Mouse (Mus musculus) liver, postnatal 0 days (tissue): ENCODE measurements around the gene Gdf9. TPM values are rescaled to one million over a fixed set of nuclear protein-coding genes. Genes with fewer than 3 reads are reported as not detected.
A peak's percentile ranks its signal among the peaks of the same experiment; 100 is the strongest.

Experiments
- ATAC-seq: fragments of 200-750 bp; cut with Nextera tagmentation; 2 replicates; pipeline ENCODE4 v1.8.0; 2017; ENCODE audit warnings: mild to moderate bottlenecking, moderate library complexity
- DNase-seq: peaks from one replicate; pipeline ENCODE4 v3.0.0-alpha.2; 2016
- H3K27ac ChIP-seq: fragments of 300-500 bp; sonication (generic); 2 replicates; pipeline ENCODE4 v1.5.1; 2014; ENCODE audit warnings: antibody characterized with exemption, moderate library complexity, mild to moderate bottlenecking, low read depth
- H3K27me3 ChIP-seq: fragments of 300-500 bp; sonication (generic); 2 replicates; pipeline ENCODE4 v1.6.1; 2014; ENCODE audit warnings: low read length, control low read depth, mixed read lengths; ENCODE audit not compliant: insufficient read depth
- H3K36me3 ChIP-seq: fragments of 300-500 bp; sonication (generic); replicated peaks from 2 replicates; pipeline ENCODE4 v1.6.1; 2014; ENCODE audit warnings: mild to moderate bottlenecking, control low read depth, low read length, moderate library complexity, mixed read lengths; ENCODE audit not compliant: insufficient read depth
- H3K4me1 ChIP-seq: fragments of 300-500 bp; sonication (generic); 2 replicates; pipeline ENCODE4 v1.6.1; 2014; ENCODE audit warnings: antibody characterized with exemption, mild to moderate bottlenecking, control low read depth; ENCODE audit not compliant: insufficient read depth
- H3K4me2 ChIP-seq: fragments of 300-500 bp; sonication (generic); 2 replicates; pipeline ENCODE4 v1.6.1; 2014; ENCODE audit warnings: low read depth, mild to moderate bottlenecking, low read length, moderate library complexity, mixed read lengths
- H3K4me3 ChIP-seq: fragments of 300-500 bp; sonication (generic); 2 replicates; pipeline ENCODE4 v1.5.1; 2014; ENCODE audit warnings: low read depth, low read length
- H3K9ac ChIP-seq: fragments of 300-500 bp; sonication (generic); replicated peaks from 2 replicates; pipeline ENCODE4 v1.6.1; 2014; ENCODE audit warnings: mild to moderate bottlenecking, moderate library complexity
- H3K9me3 ChIP-seq: fragments of 300-500 bp; sonication (generic); 2 replicates; pipeline ENCODE4 v1.6.1; 2016; ENCODE audit warnings: mild to moderate bottlenecking, control low read depth, low read length, mixed read lengths
- CTCF ChIP-seq: sonication (generic); IDR thresholded peaks from 2 replicates; pipeline ENCODE4 v1.5.1; 2016; ENCODE audit warnings: antibody characterized with exemption, low read depth
- EP300 ChIP-seq: IDR thresholded peaks from 2 replicates; pipeline ENCODE4 v1.6.1; 2016; ENCODE audit warnings: antibody characterized with exemption, low read depth, mild to moderate bottlenecking
- WGBS: fragments of 180-500 bp; shearing (Covaris S2); extraction: QIAGEN DNeasy Blood & Tissue Kit; methylation state at CpG from one replicate; pipeline ENCODE4 v1.1.7; 2014; ENCODE audit not compliant: insufficient replicate concordance; 5-methylcytosine and 5-hydroxymethylcytosine counted together
- polyA plus RNA-seq: library from polyadenylated mRNA; unstranded; fragments of >200 nt; fragmentation: Nextera tagmentation; extraction: Ambion mirVana; gene quantifications from 2 replicates; pipeline ENCODE4 v1.2.1, GENCODE M21; 2015

Gdf9 gene
- polyA plus RNA-seq, 1 experiment from 2014 or later, result 0.15 TPM

DNA sequence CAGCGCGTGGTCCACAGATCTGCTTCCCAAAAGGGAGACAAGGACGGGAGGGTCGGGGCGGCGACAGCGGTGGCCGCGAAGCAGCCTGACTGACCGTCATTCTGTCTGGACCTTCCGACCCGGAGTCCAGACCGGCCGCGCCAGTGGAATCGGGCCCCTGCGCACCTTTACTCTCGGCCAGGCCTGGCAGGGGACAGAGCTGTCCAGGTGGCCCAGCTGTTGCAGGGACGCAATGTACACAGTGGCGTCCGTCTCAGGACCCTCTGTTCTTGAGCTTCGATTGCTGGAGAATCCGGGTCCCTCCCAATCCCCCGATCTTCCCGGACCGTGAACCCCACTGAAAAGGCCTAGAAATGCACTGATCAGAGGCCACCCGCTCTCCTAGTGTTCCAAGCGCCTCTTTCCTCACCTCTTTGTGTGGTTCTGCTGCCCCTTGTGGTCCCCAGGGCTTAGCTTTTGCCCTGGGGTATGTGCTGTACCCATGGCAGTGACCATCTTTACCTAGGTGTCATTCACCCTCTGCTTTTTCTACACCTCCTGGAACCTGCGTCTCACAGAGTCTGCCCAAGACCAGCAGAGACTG, 26.6 kb downstream of the Gdf9 start:
- Histone ChIP-seq H3K36me3 (no peaks in the 10 kb centered on the region), H3K27ac (peak overlapping the region; percentile 89), H3K27me3 (peaks cover 16% of the 10 kb centered on the region), H3K4me2 (peak overlapping the region; percentile 80), H3K9me3 (no peaks in the 10 kb centered on the region), H3K4me1 (peaks cover 5% of the 10 kb centered on the region; the same call in 1 of the 2 replicates), H3K9ac (peak overlapping the region; percentile 67), H3K4me3 (peak overlapping the region; percentile 60)
- peak; percentile 37 for DNase-seq
- 15% methylated on average over 29 of the region's 29 CpGs for WGBS
- ATAC-seq, result peak; percentile 67
- no peak for TF ChIP-seq EP300
- peak; percentile 47 for TF ChIP-seq CTCF

DNA sequence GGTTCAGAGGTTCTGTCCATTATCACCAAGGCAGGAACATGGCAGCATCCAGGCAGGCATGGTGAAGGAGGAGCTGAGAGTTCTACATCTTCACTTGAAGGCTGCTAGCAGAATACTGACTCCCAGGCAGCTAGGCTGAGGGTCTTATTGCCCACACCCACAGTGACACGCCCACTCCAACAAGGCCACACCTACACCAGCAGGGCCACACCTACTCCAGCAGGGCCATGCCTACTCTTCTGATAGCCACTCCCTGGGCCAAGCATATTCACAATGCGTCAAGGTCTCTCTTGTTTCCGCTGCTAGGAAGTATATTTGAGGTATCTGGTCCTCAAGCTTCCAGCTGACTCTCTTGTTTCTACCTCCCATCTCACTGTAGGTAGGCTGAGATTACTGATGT, 28.2 kb downstream of the Gdf9 start:
- TF ChIP-seq CTCF, result no peak
- TF ChIP-seq EP300, result no peak
- Histone ChIP-seq H3K4me3 (no peak overlapping the region), H3K27me3 (peaks cover 32% of the 10 kb centered on the region), H3K27ac (no peak overlapping the region), H3K9me3 (no peaks in the 10 kb centered on the region), H3K4me1 (peaks cover 13% of the 10 kb centered on the region), H3K36me3 (no peaks in the 10 kb centered on the region; the same call in 1 of the 2 replicates), H3K9ac (no peak overlapping the region), H3K4me2 (no peak overlapping the region)
- no peak for ATAC-seq
- 65% methylated on average over 3 of the region's 3 CpGs for WGBS
- DNase-seq, result no peak

DNA sequence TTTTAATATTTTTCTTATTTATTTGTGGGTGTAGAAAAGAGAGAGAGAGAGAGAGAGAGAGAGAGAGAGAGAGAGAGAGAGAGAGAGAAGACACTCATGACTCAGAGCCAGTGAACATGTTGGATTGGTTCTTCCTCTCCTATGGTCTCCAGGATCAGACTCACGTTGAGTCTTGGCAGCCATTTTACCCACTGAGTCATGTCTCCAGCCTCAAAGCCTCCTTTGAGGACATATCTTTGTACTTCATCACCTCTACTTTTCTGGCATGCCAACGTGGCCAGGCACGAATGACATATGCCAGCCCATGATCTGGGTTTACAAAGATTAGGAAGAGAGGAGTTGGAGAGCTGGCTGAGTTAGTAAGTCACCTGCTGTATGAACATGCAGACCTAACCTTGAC, 29.4 kb downstream of the Gdf9 start:
- TF ChIP-seq CTCF (no peak), EP300 (no peak)
- Histone ChIP-seq H3K27ac (no peak overlapping the region), H3K4me3 (no peak overlapping the region), H3K4me1 (peaks cover 13% of the 10 kb centered on the region), H3K27me3 (peaks cover 44% of the 10 kb centered on the region), H3K36me3 (no peaks in the 10 kb centered on the region; the same call in 1 of the 2 replicates), H3K4me2 (no peak overlapping the region), H3K9me3 (no peaks in the 10 kb centered on the region), H3K9ac (no peak overlapping the region)
- ATAC-seq, result no peak
- WGBS, result 68% methylated on average over 3 of the region's 3 CpGs
- DNase-seq, result no peak

DNA sequence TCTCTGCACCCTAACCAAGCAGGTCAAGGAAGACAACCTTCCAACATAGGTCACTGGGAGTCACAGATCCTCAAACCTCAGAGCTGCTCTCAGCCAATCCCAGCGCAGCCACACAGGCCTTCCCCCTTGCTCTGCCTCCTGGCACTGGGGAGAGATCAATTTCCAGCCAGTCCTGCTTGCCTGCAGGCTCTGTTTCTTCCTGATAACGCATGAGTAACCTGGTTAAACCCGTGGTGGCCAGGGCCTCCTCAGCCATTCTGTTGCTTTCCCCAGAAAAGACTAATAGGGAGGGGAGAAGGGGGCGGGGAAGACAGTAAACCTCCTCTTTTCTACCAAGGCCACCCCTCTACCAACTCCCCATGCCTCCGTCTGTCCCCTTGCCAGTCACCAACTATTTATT, 30.9 kb downstream of the Gdf9 start:
- Histone ChIP-seq H3K4me2 (peak overlapping the region; percentile 7; the same call in 1 of the 2 replicates), H3K27ac (peak overlapping the region; percentile 82), H3K36me3 (no peaks in the 10 kb centered on the region; the same call in 1 of the 2 replicates), H3K4me1 (peaks cover 13% of the 10 kb centered on the region), H3K9me3 (no peaks in the 10 kb centered on the region), H3K4me3 (no peak overlapping the region), H3K9ac (no peak overlapping the region; the same call in 1 of the 2 replicates), H3K27me3 (peaks cover 46% of the 10 kb centered on the region)
- ATAC-seq (peak; percentile 66), DNase-seq (peak; percentile 73)
- WGBS, result 35% methylated on average over 5 of the region's 5 CpGs
- TF ChIP-seq CTCF (no peak), EP300 (0 out of 2 replicates have a peak, but pooled peaks have one; percentile 7)

DNA sequence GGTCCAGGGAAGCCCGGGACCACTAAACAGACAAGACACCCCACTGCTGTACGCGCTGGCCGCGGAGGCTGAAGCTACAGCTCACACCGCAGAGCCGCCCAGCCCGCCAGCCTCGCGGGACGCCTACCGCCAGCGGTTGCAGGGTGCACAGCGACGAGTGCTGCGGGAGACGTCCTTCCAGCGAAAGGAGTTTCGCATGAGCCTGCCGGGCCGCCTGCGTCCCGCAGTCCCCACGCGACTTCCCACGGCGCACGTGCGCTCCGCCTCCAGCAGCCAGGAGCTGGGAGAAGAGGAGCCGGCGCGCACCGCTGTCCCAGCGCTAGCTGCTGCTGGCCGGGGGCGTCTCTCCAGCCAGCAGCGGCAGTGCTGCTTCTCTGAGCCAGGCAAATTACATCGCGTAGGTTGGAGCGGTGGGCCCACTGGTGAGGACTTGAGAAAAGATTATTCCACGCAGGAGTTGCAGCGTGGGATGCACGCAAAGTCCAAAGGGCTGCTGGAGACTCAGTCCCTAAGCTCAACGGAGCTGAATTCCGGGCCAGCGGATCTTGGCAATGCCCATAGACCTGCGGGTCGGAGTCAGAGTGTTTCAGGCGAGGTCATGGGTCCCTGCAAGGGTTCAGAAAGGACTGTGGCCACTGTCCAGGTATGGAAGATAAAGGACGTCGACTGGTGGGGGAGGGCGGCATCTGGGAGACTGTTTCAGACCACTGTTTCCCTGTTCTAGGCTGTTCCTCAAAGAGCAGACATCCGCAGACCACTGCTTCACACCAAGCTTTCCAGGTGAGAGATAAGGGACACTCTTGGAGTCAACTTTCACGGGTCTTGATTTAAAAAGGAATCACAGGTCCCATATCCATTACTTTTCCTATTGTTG, 33.0 kb downstream of the Gdf9 start:
- H3K9me3 ChIP-seq, result no peaks in the 10 kb centered on the region
- H3K27ac ChIP-seq, result no peak overlapping the region
- peaks cover 13% of the 10 kb centered on the region for H3K4me1 ChIP-seq
- peaks cover 34% of the 10 kb centered on the region for H3K27me3 ChIP-seq
- WGBS, result 18% methylated on average over 55 of the region's 55 CpGs
- DNase-seq, result no peak
- no peak overlapping the region for H3K9ac ChIP-seq
- H3K4me3 ChIP-seq, result peak overlapping the region; percentile 25
- no peak for TF ChIP-seq EP300
- peak overlapping the region; percentile 58 for H3K4me2 ChIP-seq
- no peak for ATAC-seq
- no peaks in the 10 kb centered on the region; the same call in 1 of the 2 replicates for H3K36me3 ChIP-seq

DNA sequence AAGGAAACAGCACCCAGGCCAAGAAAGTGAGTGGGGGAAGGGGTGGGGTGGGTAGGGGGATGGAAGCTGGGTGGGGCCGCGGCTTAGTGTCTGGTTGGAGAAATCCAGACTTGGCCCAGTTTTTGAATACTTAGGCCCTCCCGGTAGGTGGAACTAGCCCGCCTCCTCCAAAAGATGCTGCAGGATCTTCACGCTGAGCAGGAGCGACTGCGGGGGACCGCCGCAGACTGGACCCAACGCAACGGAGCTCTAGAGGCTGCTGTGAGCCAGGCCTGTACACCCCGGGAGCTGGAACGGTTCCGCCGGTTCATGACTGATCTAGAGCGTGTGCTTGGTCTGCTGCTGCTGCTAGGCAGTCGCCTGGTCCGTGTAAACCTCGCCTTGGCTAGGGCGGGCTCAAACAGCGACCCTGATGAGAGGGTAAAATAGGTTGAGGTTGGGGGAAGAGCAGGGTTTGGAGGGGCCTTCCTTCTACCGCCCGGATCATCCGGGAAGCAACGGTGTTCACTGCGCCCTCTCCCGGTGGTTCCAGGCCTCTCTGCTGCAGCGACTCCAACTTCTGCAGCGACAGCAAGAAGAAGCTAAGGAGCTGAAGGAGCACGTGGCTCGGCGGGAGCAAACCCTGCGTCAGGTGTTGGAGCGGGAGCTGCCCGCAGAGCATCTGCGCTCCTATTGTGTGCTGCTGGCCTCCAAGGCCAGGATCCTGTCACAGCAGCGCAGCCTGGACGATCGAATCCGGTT, 35.6 kb downstream of the Gdf9 start:
- Histone ChIP-seq H3K4me2 (peak overlapping the region; percentile 59), H3K4me1 (peaks cover 17% of the 10 kb centered on the region), H3K9me3 (no peaks in the 10 kb centered on the region), H3K4me3 (0 out of 2 replicates have a peak overlapping the region, but pooled peaks have one; percentile 13), H3K9ac (no peak overlapping the region), H3K27ac (no peak overlapping the region), H3K36me3 (no peaks in the 10 kb centered on the region; the same call in 1 of the 2 replicates), H3K27me3 (peaks cover 46% of the 10 kb centered on the region)
- ATAC-seq, result no peak
- TF ChIP-seq CTCF (peak; percentile 80), EP300 (no peak)
- peak; percentile 78 for DNase-seq
- 24% methylated on average over 40 of the region's 40 CpGs for WGBS
